Mouse (Mus musculus) C2C12 (cell line): ENCODE results near the gene Dcaf6. TPM values are rescaled to one million over a fixed set of nuclear protein-coding genes. Genes with fewer than 3 reads are reported as not detected.

ENCODE experiments used
- H3K27me3 ChIP-seq: one replicate; pipeline ENCODE4 v1.6.1; 2011; ENCODE audit not compliant: control insufficient read depth, insufficient read depth, insufficient read length
- H3K36me3 ChIP-seq: one replicate; pipeline ENCODE4 v1.6.1; 2011; ENCODE audit not compliant: control insufficient read depth, insufficient read depth
- H3K4me3 ChIP-seq: one replicate; pipeline ENCODE4 v1.5.1; 2011; ENCODE audit warnings: mild to moderate bottlenecking, control low read depth; ENCODE audit not compliant: poor library complexity, insufficient read depth, severe bottlenecking
- H3K79me2 ChIP-seq: one replicate; pipeline ENCODE4 v1.6.1; 2011; ENCODE audit not compliant: control insufficient read depth, insufficient read depth
- H3K79me3 ChIP-seq: one replicate; pipeline ENCODE4 v1.6.1; 2011; ENCODE audit warnings: low read depth, control low read depth
- H3ac ChIP-seq: one replicate; pipeline ENCODE3; 2011; ENCODE audit warnings: low read depth; ENCODE audit not compliant: control insufficient read depth, insufficient read length
- CEBPB ChIP-seq: IDR thresholded peaks from one replicate; pipeline ENCODE4 v1.6.1; 2011; ENCODE audit warnings: low read depth, mild to moderate bottlenecking, control low read depth, moderate library complexity
- CTCF ChIP-seq: IDR thresholded peaks from one replicate; pipeline ENCODE4 v1.5.1; 2011; ENCODE audit not compliant: control insufficient read depth, insufficient read depth, insufficient read length
- FOSL1 ChIP-seq: IDR thresholded peaks from one replicate; pipeline ENCODE4 v1.8.0; 2011; ENCODE audit warnings: mild to moderate bottlenecking, low read length; ENCODE audit not compliant: poor library complexity, insufficient read depth, severe bottlenecking
- MAX ChIP-seq: IDR thresholded peaks from one replicate; pipeline ENCODE4 v1.6.1; 2011; ENCODE audit warnings: mild to moderate bottlenecking, control low read depth
- MYOD1 ChIP-seq: IDR thresholded peaks from one replicate; pipeline ENCODE4 v1.6.1; 2011; ENCODE audit warnings: low read depth; ENCODE audit not compliant: control insufficient read depth, insufficient read length
- MYOG ChIP-seq: IDR thresholded peaks from one replicate; pipeline ENCODE4 v1.6.1; 2011; ENCODE audit not compliant: control insufficient read depth, insufficient read length; ENCODE audit errors: extremely low read depth
- USF1 ChIP-seq: IDR thresholded peaks from one replicate; pipeline ENCODE4 v1.6.1; 2011; ENCODE audit warnings: low read depth, mild to moderate bottlenecking, control low read depth, moderate library complexity
- polyA plus RNA-seq: library from polyadenylated mRNA; unstranded; fragments of >200 nt; fragmentation: generic; extraction: Trizol; gene quantifications from one replicate; pipeline ENCODE4 v1.2.1, GENCODE M21; 2012; ENCODE audit warnings: missing spikeins

Gene Dcaf6
- polyA plus RNA-seq, 1 experiment, result 7.1 TPM

DNA sequence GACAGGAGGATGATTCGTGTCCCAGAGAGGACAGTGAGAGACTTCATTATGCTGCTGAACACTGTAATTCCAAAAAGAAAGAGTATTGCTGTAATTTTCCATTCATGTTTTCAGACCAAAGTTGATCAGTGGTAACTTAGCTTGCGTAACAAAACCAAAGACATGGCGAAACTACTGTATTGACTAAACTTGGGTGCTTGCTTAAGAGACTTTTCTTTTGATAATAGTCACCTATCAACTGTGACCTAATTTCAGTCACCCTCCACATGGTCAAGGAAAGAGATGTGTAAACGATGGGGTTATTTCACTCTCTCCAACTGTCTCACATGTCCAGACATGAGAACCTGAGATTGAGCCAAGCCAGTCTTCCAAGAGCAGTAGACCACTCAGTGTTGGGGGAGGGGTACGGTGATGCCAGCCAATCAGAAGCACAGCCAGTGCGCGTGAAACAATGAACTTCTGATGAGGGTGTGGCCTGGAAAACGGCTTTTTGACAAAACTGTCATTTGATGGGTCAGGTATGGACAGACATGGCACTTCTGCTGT lies 24.5 kb upstream of the Dcaf6 start, which contains the start of gene Adcy10:
TSS of gene Adcy10 (plus strand) at position 496 of the 546 bp plus-strand sequence.
- Histone ChIP-seq H3K27me3 (no peaks in the 10 kb centered on the region), H3K79me2 (no peaks in the 10 kb centered on the region), H3K79me3 (no peaks in the 10 kb centered on the region), H3K36me3 (peaks cover 7% of the 10 kb centered on the region), H3K4me3 (no peak within 1 kb of the TSS), H3ac (no peak within 1 kb of the TSS)
- TF ChIP-seq USF1 (no peak), MYOD1 (no peak), FOSL1 (no peak), CEBPB (no peak), CTCF (no peak), MYOG (no peak), MAX (no peak)

DNA sequence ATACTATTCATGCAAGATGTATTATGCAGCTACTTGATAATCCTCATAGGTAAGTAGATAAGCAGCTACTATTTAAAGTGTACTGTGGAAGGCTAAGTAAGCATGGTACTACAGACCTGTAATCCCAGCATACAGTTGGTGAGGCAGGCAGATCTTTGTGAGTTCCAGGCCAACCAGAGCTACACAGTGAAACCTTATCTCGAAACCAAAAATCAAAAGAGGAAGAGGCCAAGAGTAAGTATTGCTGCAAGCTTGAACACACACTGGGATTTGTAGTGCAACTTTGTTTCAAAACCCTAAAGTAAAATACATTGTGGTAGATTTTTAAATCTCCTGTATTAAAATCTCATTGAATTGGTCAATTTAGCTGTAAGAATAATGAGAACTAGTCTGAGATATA lies 11.2 kb upstream of the Dcaf6 start:
- Histone ChIP-seq H3K79me2 (no peaks in the 10 kb centered on the region), H3ac (no peak overlapping the region), H3K27me3 (no peaks in the 10 kb centered on the region), H3K4me3 (no peak overlapping the region), H3K36me3 (no peaks in the 10 kb centered on the region), H3K79me3 (no peaks in the 10 kb centered on the region)
- TF ChIP-seq FOSL1 (no peak), MYOD1 (no peak), CTCF (no peak), USF1 (no peak), CEBPB (no peak), MAX (no peak), MYOG (no peak)

DNA sequence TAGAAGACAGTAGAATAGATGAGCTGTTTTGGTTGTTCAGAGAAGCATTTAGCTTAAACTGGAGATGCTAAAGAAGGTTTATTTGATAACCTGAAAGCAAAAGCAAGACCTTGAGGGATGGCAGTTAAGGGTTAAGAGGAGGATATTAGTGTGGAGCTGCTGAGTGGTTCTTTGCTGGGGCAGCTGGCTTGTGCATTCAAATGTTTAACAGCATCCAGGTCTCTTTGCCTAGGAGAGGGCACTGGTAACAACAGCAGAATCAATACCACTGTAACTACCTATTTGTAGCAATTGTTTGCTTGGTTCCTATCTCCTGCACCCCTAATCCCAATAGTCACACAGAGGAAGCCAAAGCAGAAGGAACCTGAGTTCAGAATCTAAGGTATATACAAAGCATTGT lies 9.4 kb upstream of the Dcaf6 start:
- Histone ChIP-seq H3K36me3 (no peaks in the 10 kb centered on the region), H3ac (no peak overlapping the region), H3K27me3 (no peaks in the 10 kb centered on the region), H3K79me2 (no peaks in the 10 kb centered on the region), H3K79me3 (no peaks in the 10 kb centered on the region), H3K4me3 (no peak overlapping the region)
- no peak for TF ChIP-seq CEBPB
- no peak for TF ChIP-seq USF1
- no peak for TF ChIP-seq MAX
- no peak for TF ChIP-seq CTCF

DNA sequence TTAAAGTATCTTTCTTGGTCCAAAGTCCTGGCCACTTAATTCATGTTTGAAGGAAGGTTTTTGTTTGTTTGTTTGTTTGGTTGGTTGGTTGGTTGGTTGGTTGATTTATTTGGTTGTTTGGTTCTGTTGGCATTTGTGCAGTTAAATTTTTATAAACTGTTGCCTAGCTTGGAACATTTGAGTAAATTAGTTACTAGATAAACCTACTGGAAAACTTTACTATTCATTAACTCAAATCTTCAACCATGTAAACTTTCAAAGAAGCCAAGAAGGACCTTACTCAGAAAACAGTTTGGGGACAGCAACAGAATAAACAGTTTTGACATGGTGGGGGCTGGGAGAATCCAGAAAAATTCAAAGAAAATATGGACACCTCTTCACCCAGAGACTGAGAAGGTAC lies 8.7 kb upstream of the Dcaf6 start:
- no peaks in the 10 kb centered on the region for H3K36me3 ChIP-seq
- TF ChIP-seq MAX, result no peak
- no peak for TF ChIP-seq MYOD1
- TF ChIP-seq CEBPB, result no peak
- no peak for TF ChIP-seq FOSL1
- TF ChIP-seq MYOG, result no peak
- no peak for TF ChIP-seq CTCF
- TF ChIP-seq USF1, result no peak
- no peaks in the 10 kb centered on the region for H3K79me3 ChIP-seq
- H3ac ChIP-seq, result no peak overlapping the region
- H3K79me2 ChIP-seq, result no peaks in the 10 kb centered on the region
- H3K4me3 ChIP-seq, result no peak overlapping the region
- no peaks in the 10 kb centered on the region for H3K27me3 ChIP-seq

DNA sequence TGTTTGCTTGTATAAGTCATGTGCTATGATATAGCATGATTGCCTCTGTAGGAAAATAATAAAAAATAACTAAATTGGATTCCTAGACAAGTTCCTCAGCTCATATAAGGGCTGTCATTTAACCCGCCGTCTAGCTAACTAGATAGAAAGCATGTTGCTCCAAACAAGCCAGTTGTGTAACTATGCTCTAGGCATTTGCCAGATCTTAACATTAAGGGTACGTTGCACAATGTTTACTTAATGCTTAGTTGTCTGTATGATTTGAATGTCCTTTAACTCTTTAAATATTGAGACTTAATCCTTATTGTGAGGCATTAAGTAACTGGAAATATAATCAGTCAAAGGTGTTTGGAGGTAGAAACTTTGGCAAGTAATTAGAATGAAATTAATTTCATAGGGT lies 4.3 kb upstream of the Dcaf6 start:
- TF ChIP-seq USF1 (no peak), MYOG (no peak)
- Histone ChIP-seq H3K36me3 (no peaks in the 10 kb centered on the region), H3K79me3 (peaks cover 4% of the 10 kb centered on the region), H3K27me3 (no peaks in the 10 kb centered on the region), H3ac (no peak overlapping the region), H3K79me2 (peaks cover 8% of the 10 kb centered on the region), H3K4me3 (no peak overlapping the region)

DNA sequence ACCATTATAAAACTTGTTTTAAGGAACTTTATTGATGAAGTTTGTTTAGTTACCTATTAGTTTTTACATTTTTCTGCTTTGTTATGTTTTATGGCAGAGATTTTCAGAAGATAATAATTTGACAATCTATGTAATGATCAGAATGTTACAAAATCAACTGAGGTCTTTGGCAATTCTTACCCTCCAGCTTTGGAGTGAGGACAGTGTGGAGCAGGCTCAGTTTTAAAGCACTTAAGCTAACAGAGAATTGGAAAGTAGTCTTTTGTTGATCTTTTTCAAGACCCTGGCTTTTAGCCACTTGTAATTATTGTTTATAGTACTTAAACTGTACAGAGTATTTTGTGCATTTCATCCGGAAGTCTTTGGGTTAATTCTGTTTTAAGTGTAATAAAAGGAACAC lies 2.6 kb upstream of the Dcaf6 start:
- peaks cover 4% of the 10 kb centered on the region for H3K79me3 ChIP-seq
- H3K27me3 ChIP-seq, result no peaks in the 10 kb centered on the region
- no peak overlapping the region for H3ac ChIP-seq
- peaks cover 19% of the 10 kb centered on the region for H3K79me2 ChIP-seq
- no peak for TF ChIP-seq MYOD1
- no peak for TF ChIP-seq CEBPB
- no peak for TF ChIP-seq CTCF
- no peak for TF ChIP-seq MAX
- no peak for TF ChIP-seq MYOG
- no peak for TF ChIP-seq USF1
- no peak for TF ChIP-seq FOSL1
- H3K36me3 ChIP-seq, result no peaks in the 10 kb centered on the region
- H3K4me3 ChIP-seq, result no peak overlapping the region
